Mouse (Mus musculus) ZHBTc4 (cell line): ENCODE results near the gene Tagln3.
A peak's percentile ranks its signal among the peaks of the same experiment; 100 is the strongest.

Experiments
- DNase-seq: peaks from one replicate; pipeline ENCODE4 v3.0.0-alpha.2; 2011; ENCODE audit warnings: low read depth, low spot score

The Tagln3 gene

GRCm38 (mm10) chr16:45720022-45720630 lies 4.3 kb downstream of the Tagln3 start:
- DNase-seq = no peak

- no peak for DNase-seq
These were observed 6.1 kb downstream of the Tagln3 start for GRCm38 (mm10) chr16:45718296-45718695.

- no peak for DNase-seq
These were observed 9.8 kb downstream of the Tagln3 start for GRCm38 (mm10) chr16:45714489-45715150.

GRCm38 (mm10) chr16:45713878-45714277 lies 10.5 kb downstream of the Tagln3 start:
- no peak for DNase-seq

- no peak for DNase-seq
These were observed 11.1 kb downstream of the Tagln3 start for GRCm38 (mm10) chr16:45713261-45713660.

- DNase-seq = peak; percentile 42
These were observed 13.1 kb downstream of the Tagln3 start for GRCm38 (mm10) chr16:45711263-45711662.

- no peak for DNase-seq
These were observed 25.1 kb downstream of the Tagln3 start for GRCm38 (mm10) chr16:45699301-45699700.

- DNase-seq = no peak
These were observed 26.4 kb downstream of the Tagln3 start for GRCm38 (mm10) chr16:45697996-45698395.

GRCm38 (mm10) chr16:45695445-45696160 lies 28.8 kb downstream of the Tagln3 start:
- no peak for DNase-seq

- DNase-seq = no peak
These were observed 30.9 kb downstream of the Tagln3 start, which contains the start of gene Tmprss7 for GRCm38 (mm10) chr16:45693558-45693957. TSS of gene Tmprss7 (minus strand) at chr16:45693658.

GRCm38 (mm10) chr16:45692851-45693250 lies 31.6 kb downstream of the Tagln3 start:
- no peak for DNase-seq

- DNase-seq = peak; percentile 54
These were observed 34.2 kb downstream of the Tagln3 start for GRCm38 (mm10) chr16:45690178-45690577.

- no peak for DNase-seq
These were observed 37.6 kb downstream of the Tagln3 start for GRCm38 (mm10) chr16:45686833-45687232.

GRCm38 (mm10) chr16:45685295-45685694 lies 39.1 kb downstream of the Tagln3 start:
- DNase-seq = no peak

GRCm38 (mm10) chr16:45684815-45685214 lies 39.6 kb downstream of the Tagln3 start:
- peak; percentile 62 for DNase-seq

- peak; percentile 34 for DNase-seq
These were observed 47.9 kb downstream of the Tagln3 start for GRCm38 (mm10) chr16:45676462-45676861.

GRCm38 (mm10) chr16:45670005-45670404 lies 54.4 kb downstream of the Tagln3 start:
- no peak for DNase-seq

- DNase-seq = no peak
These were observed 56.2 kb downstream of the Tagln3 start for GRCm38 (mm10) chr16:45668178-45668577.

- DNase-seq = no peak
These were observed 58.3 kb downstream of the Tagln3 start for GRCm38 (mm10) chr16:45666136-45666535.

- no peak for DNase-seq
These were observed 62.0 kb downstream of the Tagln3 start for GRCm38 (mm10) chr16:45662381-45662780.
